ENCODE assay signal across 13 mouse cellular contexts in genomic region chr6:88226570-88226994, GRCm38 (mm10). TPM values are rescaled to one million over a fixed set of nuclear protein-coding genes. Genes with fewer than 3 reads are reported as not detected.
DNase-seq lines count a peak whose midpoint lies in the region; ATAC-seq and TF ChIP-seq lines count a peak whose summit lies in the region.
"Had no signal": no experiment of that assay in that cellular context is flagged by ENCODE, and none has a peak within 500 bp of the region (broad histone marks: within the 10 kb centered on the region; RNA-seq: fewer than 3 reads in every experiment).

No protein-coding gene starts in this region.

- no peaks in the 10 kb centered on the region for H3K27me3 ChIP-seq in testis, adult 2 months (ENCODE audit: control insufficient read depth, insufficient read depth, low read length)
- no peaks in the 10 kb centered on the region for H3K27me3 ChIP-seq in limb, embryonic 11.5 days (ENCODE audit: control insufficient read depth, insufficient read depth, low read length)
- H3K27me3 ChIP-seq: embryonic facial prominence, embryonic 15.5 days had no signal

- intact Hi-C loops in gastrocnemius, adult 2 months (cut with DNase I), result no loop called here

- no peak overlapping the region for H3K9ac ChIP-seq in limb, embryonic 11.5 days (ENCODE audit: low read length)
- H3K9ac ChIP-seq: embryonic facial prominence, embryonic 15.5 days had no signal

- no peak overlapping the region for H3K4me2 ChIP-seq in limb, embryonic 11.5 days (ENCODE audit: low read depth, severe bottlenecking)
- H3K4me2 ChIP-seq: embryonic facial prominence, embryonic 15.5 days had no signal

- no peaks in the 10 kb centered on the region for H3K36me3 ChIP-seq in testis, adult 2 months (ENCODE audit: control insufficient read depth, insufficient read depth, low read length)
- H3K36me3 ChIP-seq in limb, embryonic 11.5 days (ENCODE audit: control insufficient read depth, insufficient read depth, low read length), result no peaks in the 10 kb centered on the region
- H3K36me3 ChIP-seq: embryonic facial prominence, embryonic 15.5 days had no signal

- H3K27ac ChIP-seq in testis, adult 2 months (ENCODE audit: control insufficient read depth, insufficient read depth, low read depth, low read length), result no peak overlapping the region
- no peak overlapping the region for H3K27ac ChIP-seq in limb, embryonic 11.5 days (replicated peaks; ENCODE audit: low read depth, low read length)
- H3K27ac ChIP-seq in gastrocnemius, adult 2 months, result no peak overlapping the region
- H3K27ac ChIP-seq: embryonic facial prominence, embryonic 15.5 days; left cerebral cortex, adult 2 months; macrophage had no signal

- WGBS in limb, embryonic 11.5 days, result 17% methylated on average over 5 of the region's 5 CpGs

- H3K9me3 ChIP-seq in limb, embryonic 11.5 days (ENCODE audit: control insufficient read depth, low read length), result no peaks in the 10 kb centered on the region
- H3K9me3 ChIP-seq: embryonic facial prominence, embryonic 15.5 days had no signal

- DNase-seq in cerebellum, postnatal 10 days, result peak; percentile 22 to 28
- DNase-seq in cerebellum, adult 8-10 months, result no peak
- no peak for DNase-seq in testis, postnatal 10 days (ENCODE audit: low spot score)
- DNase-seq in limb, embryonic 11.5 days (ENCODE audit: low spot score), result no peak
- DNase-seq in gastrocnemius, adult 2 months, result no peak
- DNase-seq in spleen, postnatal 10 days (ENCODE audit: low spot score in 2 of 2), result no peak
- DNase-seq: kidney, adult 11 months had no signal

- no peaks in the 10 kb centered on the region for H3K4me1 ChIP-seq in testis, adult 2 months (ENCODE audit: control insufficient read depth, insufficient read depth, low read length)
- H3K4me1 ChIP-seq in limb, embryonic 11.5 days (ENCODE audit: control insufficient read depth, insufficient read depth, low read length), result peaks cover 3% of the 10 kb centered on the region; the same call in 1 of the 2 replicates

- peak overlapping the region; percentile 3; the same call in 1 of the 2 replicates for H3K4me3 ChIP-seq in testis, adult 2 months (ENCODE audit: control insufficient read depth, low read depth, low read length)
- H3K4me3 ChIP-seq in limb, embryonic 11.5 days (ENCODE audit: low read depth, low read length), result no peak overlapping the region
- no peak overlapping the region for H3K4me3 ChIP-seq in gastrocnemius, adult 2 months
- H3K4me3 ChIP-seq: embryonic facial prominence, embryonic 15.5 days; left cerebral cortex, adult 2 months had no signal

- TF ChIP-seq POLR2A in testis, adult 2 months (IDR thresholded peaks at IDR 0.05; ENCODE audit: control insufficient read depth, low read depth, low read length), result no peak

- ATAC-seq in limb, embryonic 11.5 days (ENCODE audit: insufficient number of reproducible peaks, low FRiP score, low TSS enrichment, low read depth), result 0 out of 2 replicates have a peak, but pooled peaks have one; percentile 38
- no peak for ATAC-seq in frontal cortex, adult (ENCODE audit: low TSS enrichment)

- TF ChIP-seq CTCF in testis, adult 2 months (IDR thresholded peaks at IDR 0.05; ENCODE audit: control insufficient read depth, insufficient read depth, insufficient replicate concordance, low read depth, low read length), result no peak
- TF ChIP-seq CTCF in gastrocnemius, adult 2 months (IDR thresholded peaks at IDR 0.05), result no peak

RNA-seq across cellular contexts. Expression of gene Dnajb8, which starts 4.5 kb away (rescaled TPM):
- polyA plus RNA-seq in testis, adult 2 months (2012; rRNA removed), result 720 and 738 TPM in 2 replicates
- not detected in 2 replicates for polyA plus RNA-seq in limb, embryonic 11.5 days (2014; fragmentation: Nextera tagmentation; extraction: Ambion mirVana)
- not detected for total RNA-seq in gastrocnemius, adult 2 months (2021)
- total RNA-seq: left cerebral cortex, adult 2 months had no signal
- polyA plus RNA-seq: embryonic facial prominence, embryonic 15.5 days; macrophage; stomach, embryonic 14.5 days had no signal

RNA-seq across cellular contexts. Expression of gene Gata2, which starts 32.9 kb away (rescaled TPM):
- 44.7 and 54.1 TPM in 2 replicates for polyA plus RNA-seq in testis, adult 2 months (2012; rRNA removed)
- polyA plus RNA-seq in limb, embryonic 11.5 days (2014; fragmentation: Nextera tagmentation; extraction: Ambion mirVana), result 1.9 and 4.0 TPM in 2 replicates
- 1 to 10 TPM; 4.4 to 9.9 TPM for total RNA-seq in gastrocnemius, adult 2 months (2021)

Comparison
In these comparisons a context has a peak if more than half of its experiments do, and no peak if none do; other contexts are left out.
1. DNase-seq: peak in cerebellum, postnatal 10 days (2 of 2); none in cerebellum, adult 8-10 months (single experiment), testis, postnatal 10 days (single experiment), limb, embryonic 11.5 days (single experiment), gastrocnemius, adult 2 months (single experiment) and spleen, postnatal 10 days (0 of 2).
2. RNA of gene Dnajb8, which starts 4.5 kb away (polyA plus RNA-seq): 720 to 738 TPM in testis, adult 2 months; not detected in limb, embryonic 11.5 days; every median in the first group is over 100 times any median in the second.